Mouse (Mus musculus): ENCODE results near the gene Depdc5. TPM values are rescaled to one million over a fixed set of nuclear protein-coding genes. Genes with fewer than 3 reads are reported as not detected.
"Not testable (repeated sequence)": the region's sequence is repeated elsewhere in the genome, so short reads cannot be mapped to it uniquely, and the experiment has no call there.

Gene Depdc5
- polyA plus RNA-seq, 1 experiment from 2014 or later: 25.7 TPM

DNA sequence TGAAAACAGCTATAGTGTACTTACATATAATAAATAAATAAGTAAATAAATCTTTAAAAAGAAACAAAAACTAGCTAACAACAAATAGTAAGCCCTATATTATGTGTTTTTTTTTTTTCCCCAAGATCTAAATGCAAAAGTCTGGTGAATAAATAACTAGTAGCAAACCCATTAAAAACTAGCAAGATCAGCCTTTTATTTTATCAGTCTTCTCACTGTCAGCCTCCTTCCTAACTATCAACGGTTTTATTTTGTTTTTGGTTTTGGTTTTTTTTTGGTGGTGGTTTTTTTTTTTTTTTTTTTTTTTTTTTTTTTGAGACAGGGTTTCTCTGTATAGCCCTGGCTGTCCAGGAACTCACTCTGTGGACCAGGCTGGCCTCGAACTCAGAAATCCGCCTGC lies 13.9 kb upstream of the Depdc5 start:
- not testable (repeated sequence) for H3K9me3 ChIP-seq (ENCODE audit: low read length); ATAC-seq (ENCODE audit: low FRiP score, low TSS enrichment)
- 99% methylated on average over 3 of the region's 3 CpGs for WGBS

DNA sequence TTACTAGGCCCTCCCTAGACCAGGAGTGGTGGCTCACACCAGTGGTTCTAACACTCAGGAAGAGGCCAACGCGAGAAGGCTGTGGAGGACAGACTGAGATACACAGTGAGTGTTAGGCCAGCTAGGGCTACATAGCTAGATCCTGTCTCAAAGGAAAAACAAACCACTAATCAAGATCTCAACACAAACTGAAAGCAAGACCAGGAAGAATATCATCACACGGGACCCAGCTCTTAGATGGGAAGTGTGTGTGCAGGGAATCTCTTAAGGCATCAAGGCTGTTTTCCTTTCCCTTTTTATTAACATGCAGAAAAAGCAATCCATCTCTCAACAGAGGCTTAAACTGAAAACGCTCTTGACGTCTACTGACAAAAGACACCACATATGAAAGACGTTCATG lies 11.5 kb upstream of the Depdc5 start:
- Histone ChIP-seq H3K4me3 (ENCODE audit: low read length) (peak overlapping the region; percentile 87), H3K27me3 (ENCODE audit: insufficient read depth, low read length) (no peaks in the 10 kb centered on the region), H3K4me1 (ENCODE audit: insufficient read depth, low read length) (peaks cover 23% of the 10 kb centered on the region), H3K27ac (ENCODE audit: low read length) (no peak overlapping the region; the same call in 1 of the 2 replicates), H3K9me3 (ENCODE audit: low read length) (no peaks in the 10 kb centered on the region), H3K4me2 (replicated peaks; ENCODE audit: low read depth, low read length) (peak overlapping the region; percentile 71), H3K9ac (replicated peaks; ENCODE audit: low read length) (peak overlapping the region; percentile 54), H3K36me3 (ENCODE audit: insufficient read depth, low read length) (peaks cover 9% of the 10 kb centered on the region; the same call in 1 of the 2 replicates)
- no peak for ATAC-seq (ENCODE audit: low FRiP score, low TSS enrichment)
- 43% methylated on average over 6 of the region's 6 CpGs for WGBS

More for the DNA sequence above, 13.9 kb upstream of the Depdc5 start:
- not testable (repeated sequence) for H3K27ac ChIP-seq (ENCODE audit: low read length); H3K4me2 ChIP-seq (replicated peaks; ENCODE audit: low read depth, low read length); H3K27me3 ChIP-seq (ENCODE audit: insufficient read depth, low read length); H3K4me3 ChIP-seq (ENCODE audit: low read length); H3K9ac ChIP-seq (replicated peaks; ENCODE audit: low read length)
- Histone ChIP-seq H3K36me3 (ENCODE audit: insufficient read depth, low read length) (peaks cover 19% of the 10 kb centered on the region; the same call in 1 of the 2 replicates), H3K4me1 (ENCODE audit: insufficient read depth, low read length) (peaks cover 23% of the 10 kb centered on the region)

DNA sequence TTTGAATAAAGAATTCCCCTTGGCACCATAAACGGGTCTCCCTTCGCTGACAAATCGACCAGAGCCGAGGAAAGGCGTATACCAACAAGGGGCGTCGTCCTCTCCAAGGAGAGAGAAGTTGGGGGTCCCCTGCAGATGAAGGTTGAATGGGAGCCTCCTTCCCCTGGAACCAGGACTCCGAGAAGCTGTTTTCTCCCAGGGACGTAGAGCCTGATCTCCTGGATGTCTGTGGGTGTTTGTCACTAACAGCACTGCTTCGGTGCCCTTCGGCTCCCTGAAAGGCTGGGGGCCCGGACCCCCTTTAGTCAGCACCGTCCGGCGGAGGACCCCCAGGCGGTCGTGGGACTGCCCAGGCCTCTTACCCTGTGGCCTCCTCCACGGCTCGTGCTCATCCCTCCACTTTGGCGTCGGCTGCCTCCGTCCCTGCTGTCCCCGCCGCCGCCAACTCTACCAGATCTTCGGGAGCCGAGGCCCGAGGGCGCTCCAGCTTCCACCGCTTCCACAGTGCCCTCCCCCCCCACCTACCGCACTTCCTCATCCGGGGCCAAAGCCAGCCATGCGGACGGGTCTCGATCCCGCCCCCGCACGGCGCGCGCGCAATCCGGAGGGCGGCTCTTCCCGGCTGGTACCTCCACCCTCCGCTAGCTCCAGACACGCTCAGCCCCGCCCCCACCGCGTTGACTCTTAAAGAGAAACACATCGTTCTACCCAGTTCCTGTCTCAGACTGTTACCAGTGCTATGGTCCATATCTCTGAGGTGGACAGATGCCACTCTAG lies 9.6 kb upstream of the Depdc5 start, which contains the start of gene Prr14l:
Gene Prr14l, minus strand, starts transcription at position 526 of the 777 bp plus-strand sequence.
- peak within 1 kb of the TSS; percentile 96 for H3K9ac ChIP-seq (replicated peaks; ENCODE audit: low read length)
- no peaks in the 10 kb centered on the region for H3K27me3 ChIP-seq (ENCODE audit: insufficient read depth, low read length)
- under 1% methylated on average over 51 of the region's 51 CpGs for WGBS
- peak within 1 kb of the TSS; percentile 88 for H3K27ac ChIP-seq (ENCODE audit: low read length)
- H3K4me3 ChIP-seq (ENCODE audit: low read length): peak within 1 kb of the TSS; percentile 87
- peak within 1 kb of the TSS; percentile 71 for H3K4me2 ChIP-seq (replicated peaks; ENCODE audit: low read depth, low read length)
- peaks cover 29% of the 10 kb centered on the region for H3K4me1 ChIP-seq (ENCODE audit: insufficient read depth, low read length)
- H3K9me3 ChIP-seq (ENCODE audit: low read length): no peaks in the 10 kb centered on the region
- peak; percentile 95 for ATAC-seq (ENCODE audit: low FRiP score, low TSS enrichment)
- peaks cover 9% of the 10 kb centered on the region; the same call in 1 of the 2 replicates for H3K36me3 ChIP-seq (ENCODE audit: insufficient read depth, low read length)

DNA sequence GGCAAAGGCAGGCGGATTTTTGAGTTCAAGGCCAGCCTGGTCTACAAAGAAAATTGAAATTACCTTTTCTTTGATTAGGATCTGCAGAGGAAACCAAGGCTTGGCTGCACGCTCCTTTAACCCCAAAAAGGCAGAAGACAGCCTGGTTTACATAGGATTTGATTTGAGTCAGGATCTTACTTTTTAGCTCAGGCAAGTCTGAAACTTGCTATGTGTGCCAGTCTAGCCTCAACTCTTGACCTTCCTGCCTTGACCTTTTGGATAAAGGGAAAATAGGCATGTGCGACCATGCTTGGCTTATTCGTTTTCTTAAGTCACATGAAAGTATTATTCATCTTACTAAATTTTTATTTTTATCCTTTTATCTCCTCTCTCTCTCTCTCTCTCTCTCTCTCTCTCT lies 8.7 kb upstream of the Depdc5 start:
- ATAC-seq (ENCODE audit: low FRiP score, low TSS enrichment): no peak
- peaks cover 29% of the 10 kb centered on the region for H3K4me1 ChIP-seq (ENCODE audit: insufficient read depth, low read length)
- no peak overlapping the region for H3K4me2 ChIP-seq (replicated peaks; ENCODE audit: low read depth, low read length)
- 82% methylated on average over 4 of the region's 4 CpGs for WGBS
- peak overlapping the region; percentile 43; the same call in 1 of the 2 replicates for H3K27ac ChIP-seq (ENCODE audit: low read length)
- no peak overlapping the region for H3K4me3 ChIP-seq (ENCODE audit: low read length)
- no peaks in the 10 kb centered on the region for H3K27me3 ChIP-seq (ENCODE audit: insufficient read depth, low read length)
- no peaks in the 10 kb centered on the region for H3K9me3 ChIP-seq (ENCODE audit: low read length)
- H3K9ac ChIP-seq (replicated peaks; ENCODE audit: low read length): no peak overlapping the region
- peaks cover 9% of the 10 kb centered on the region; the same call in 1 of the 2 replicates for H3K36me3 ChIP-seq (ENCODE audit: insufficient read depth, low read length)

DNA sequence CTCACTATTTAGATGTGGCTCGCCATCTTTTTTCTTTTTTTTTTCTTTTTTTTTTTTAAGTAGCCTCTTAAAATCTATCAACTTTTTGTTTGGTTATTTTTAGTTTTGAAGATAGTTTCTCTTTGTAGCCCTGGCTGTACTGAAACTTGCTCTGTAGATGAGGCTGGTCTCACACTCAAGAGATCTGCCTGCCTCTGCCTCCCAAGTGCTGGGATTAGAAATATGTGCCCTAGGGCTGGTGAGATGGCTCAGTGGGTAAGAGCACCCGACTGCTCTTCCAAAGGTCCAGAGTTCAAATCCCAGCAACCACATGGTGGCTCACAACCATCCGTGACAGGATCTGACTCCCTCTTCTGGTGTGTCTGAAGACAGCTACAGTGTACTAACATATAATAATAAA lies 8.2 kb upstream of the Depdc5 start:
- WGBS: 93% methylated on average over 2 of the region's 3 CpGs
- H3K27ac ChIP-seq (ENCODE audit: low read length); ATAC-seq (ENCODE audit: low FRiP score, low TSS enrichment); H3K4me2 ChIP-seq (replicated peaks; ENCODE audit: low read depth, low read length); H3K27me3 ChIP-seq (ENCODE audit: insufficient read depth, low read length); H3K36me3 ChIP-seq (ENCODE audit: insufficient read depth, low read length); H3K4me3 ChIP-seq (ENCODE audit: low read length); H3K9me3 ChIP-seq (ENCODE audit: low read length); H3K9ac ChIP-seq (replicated peaks; ENCODE audit: low read length): not testable (repeated sequence)
- peaks cover 29% of the 10 kb centered on the region for H3K4me1 ChIP-seq (ENCODE audit: insufficient read depth, low read length)

DNA sequence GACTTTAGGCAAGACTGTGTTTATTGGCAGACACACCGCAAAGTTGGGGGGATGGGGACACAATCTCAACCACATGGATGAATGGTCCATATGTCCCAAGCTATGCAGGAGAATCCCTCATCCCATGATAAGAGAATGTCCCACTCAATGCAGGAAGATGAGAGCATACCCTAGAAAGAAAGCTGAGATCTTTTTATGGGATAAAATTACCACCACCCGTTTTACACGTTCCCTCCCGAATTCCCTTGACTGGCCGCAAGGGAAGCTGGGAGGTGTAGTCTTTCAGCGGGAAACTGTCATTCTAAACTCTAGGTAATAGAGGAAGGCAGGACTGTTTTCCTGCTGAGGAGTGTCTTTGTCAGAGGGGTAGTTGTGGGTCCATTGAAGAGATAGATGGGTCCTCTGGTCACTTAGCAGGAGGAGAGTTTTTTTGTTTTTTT lies 5.7 kb upstream of the Depdc5 start:
- peak; percentile 49 for ATAC-seq (ENCODE audit: low FRiP score, low TSS enrichment)
- Histone ChIP-seq H3K4me1 (ENCODE audit: insufficient read depth, low read length) (peaks cover 14% of the 10 kb centered on the region), H3K36me3 (ENCODE audit: insufficient read depth, low read length) (no peaks in the 10 kb centered on the region), H3K4me3 (ENCODE audit: low read length) (peak overlapping the region; percentile 61), H3K27ac (ENCODE audit: low read length) (peak overlapping the region; percentile 68), H3K9ac (replicated peaks; ENCODE audit: low read length) (peak overlapping the region; percentile 67), H3K27me3 (ENCODE audit: insufficient read depth, low read length) (no peaks in the 10 kb centered on the region), H3K9me3 (ENCODE audit: low read length) (no peaks in the 10 kb centered on the region), H3K4me2 (replicated peaks; ENCODE audit: low read depth, low read length) (peak overlapping the region; percentile 65)
- WGBS: 7% methylated on average over 6 of the region's 6 CpGs

DNA sequence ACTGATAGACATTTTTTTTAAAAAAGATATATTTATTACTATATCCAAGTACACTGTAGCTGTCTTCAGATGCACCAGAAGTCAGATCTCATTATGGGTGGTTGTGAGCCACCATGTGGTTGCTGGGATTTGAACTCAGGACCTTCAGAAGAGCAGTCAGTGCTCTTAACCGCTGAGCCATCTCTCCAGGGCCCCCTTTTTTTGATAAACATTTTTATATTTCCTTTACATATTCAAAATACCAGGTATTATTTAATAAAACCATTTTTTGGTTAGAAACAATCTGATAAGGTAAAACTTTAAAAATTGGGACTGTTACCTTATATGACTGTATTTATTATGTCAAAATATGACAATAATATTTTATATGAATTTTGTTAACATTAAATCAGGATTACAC lies 2.4 kb upstream of the Depdc5 start:
- Histone ChIP-seq H3K27ac (ENCODE audit: low read length) (no peak overlapping the region), H3K4me3 (ENCODE audit: low read length) (no peak overlapping the region), H3K27me3 (ENCODE audit: insufficient read depth, low read length) (no peaks in the 10 kb centered on the region), H3K4me1 (ENCODE audit: insufficient read depth, low read length) (peaks cover 14% of the 10 kb centered on the region), H3K36me3 (ENCODE audit: insufficient read depth, low read length) (no peaks in the 10 kb centered on the region), H3K9ac (replicated peaks; ENCODE audit: low read length) (no peak overlapping the region), H3K4me2 (replicated peaks; ENCODE audit: low read depth, low read length) (no peak overlapping the region), H3K9me3 (ENCODE audit: low read length) (no peaks in the 10 kb centered on the region)
- 93% methylated on average over 1 of the region's 1 CpGs for WGBS
- ATAC-seq (ENCODE audit: low FRiP score, low TSS enrichment): no peak

DNA sequence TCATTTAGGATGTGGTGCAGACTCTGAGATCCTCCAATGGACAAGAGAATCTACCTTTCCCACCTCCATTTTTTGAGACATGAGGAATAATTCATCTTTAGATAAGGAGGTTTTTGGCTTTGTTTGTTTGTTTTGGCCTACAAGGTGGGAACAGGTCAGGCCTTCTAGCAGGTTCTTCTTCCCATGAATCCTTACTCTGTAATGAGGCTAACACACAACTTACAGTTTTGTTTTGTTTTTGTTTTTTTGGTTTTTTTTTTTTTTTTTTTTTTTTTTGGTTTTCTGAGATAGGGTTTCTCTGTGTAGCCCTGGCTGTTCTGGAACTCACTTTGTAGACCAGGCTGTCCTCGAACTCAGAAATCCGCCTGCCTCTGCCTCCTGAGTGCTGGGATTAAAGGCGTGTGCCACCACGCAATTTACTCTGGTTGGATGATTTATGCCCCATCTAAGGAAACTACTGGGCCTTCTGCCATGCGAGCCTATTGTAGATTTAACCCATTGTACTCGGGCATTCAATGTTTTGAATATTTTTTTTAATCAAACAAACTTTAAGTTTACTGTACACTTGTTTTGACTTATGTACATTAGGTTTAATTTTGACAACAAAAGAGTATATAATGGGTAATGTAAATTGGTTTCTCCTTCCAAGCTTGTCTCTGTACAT lies 900 bp upstream of the Depdc5 start:
- peaks cover 2% of the 10 kb centered on the region; the same call in 1 of the 2 replicates for H3K36me3 ChIP-seq (ENCODE audit: insufficient read depth, low read length)
- H3K27ac ChIP-seq (ENCODE audit: low read length): no peak overlapping the region
- no peak overlapping the region for H3K9ac ChIP-seq (replicated peaks; ENCODE audit: low read length)
- ATAC-seq (ENCODE audit: low FRiP score, low TSS enrichment): no peak
- no peaks in the 10 kb centered on the region for H3K9me3 ChIP-seq (ENCODE audit: low read length)
- whole genome bisulfite sequencing: 43% methylated on average over 6 of the region's 6 CpGs
- H3K4me3 ChIP-seq (ENCODE audit: low read length): no peak overlapping the region; the same call in 1 of the 2 replicates
- H3K27me3 ChIP-seq (ENCODE audit: insufficient read depth, low read length): no peaks in the 10 kb centered on the region
- H3K4me2 ChIP-seq (replicated peaks; ENCODE audit: low read depth, low read length): peak overlapping the region; percentile 46; the same call in 1 of the 2 replicates
- peaks cover 9% of the 10 kb centered on the region for H3K4me1 ChIP-seq (ENCODE audit: insufficient read depth, low read length)

DNA sequence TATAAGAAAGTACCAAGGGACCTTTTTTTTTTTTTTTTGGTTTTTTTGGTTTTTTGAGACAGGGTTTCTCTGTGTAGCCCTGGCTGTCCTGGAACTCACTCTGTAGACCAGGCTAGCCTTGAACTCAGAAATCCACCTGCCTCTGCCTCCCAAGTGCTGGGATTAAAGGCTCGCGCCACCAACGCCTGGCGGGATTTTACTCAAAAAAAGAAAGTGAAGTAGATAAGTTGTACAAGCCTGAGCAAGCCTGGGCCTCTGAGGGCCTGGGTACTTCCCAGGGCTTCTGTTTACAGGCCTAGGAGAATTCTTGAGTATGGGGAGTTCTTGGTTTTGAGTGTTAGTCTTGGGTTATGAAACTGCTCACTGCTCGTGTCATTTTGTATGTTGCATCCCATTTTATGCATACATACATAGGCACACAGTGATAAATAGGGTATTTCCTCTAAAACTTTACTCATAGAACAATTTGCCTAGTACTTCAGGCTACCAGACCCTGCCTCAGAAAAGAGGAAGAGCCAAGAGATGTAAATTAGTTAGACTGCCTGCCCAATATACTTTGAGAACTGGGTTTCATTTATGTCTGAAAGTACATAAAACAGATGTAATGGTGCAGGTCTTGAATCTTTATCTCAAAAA lies 6.0 kb downstream of the Depdc5 start:
- Histone ChIP-seq H3K36me3 (ENCODE audit: insufficient read depth, low read length) (peaks cover 17% of the 10 kb centered on the region), H3K27me3 (ENCODE audit: insufficient read depth, low read length) (no peaks in the 10 kb centered on the region), H3K9ac (replicated peaks; ENCODE audit: low read length) (no peak overlapping the region), H3K4me2 (replicated peaks; ENCODE audit: low read depth, low read length) (no peak overlapping the region), H3K4me3 (ENCODE audit: low read length) (no peak overlapping the region), H3K9me3 (ENCODE audit: low read length) (no peaks in the 10 kb centered on the region), H3K4me1 (ENCODE audit: insufficient read depth, low read length) (peaks cover 4% of the 10 kb centered on the region), H3K27ac (ENCODE audit: low read length) (no peak overlapping the region)
- WGBS: 97% methylated on average over 5 of the region's 5 CpGs
- no peak for ATAC-seq (ENCODE audit: low FRiP score, low TSS enrichment)
